Mouse (Mus musculus): Measurements from ENCODE around the gene Gm28827.
"Not testable (repeated sequence)": the region's sequence is repeated elsewhere in the genome, so short reads cannot be mapped to it uniquely, and the experiment has no call there.

Gm28827 gene

DNA sequence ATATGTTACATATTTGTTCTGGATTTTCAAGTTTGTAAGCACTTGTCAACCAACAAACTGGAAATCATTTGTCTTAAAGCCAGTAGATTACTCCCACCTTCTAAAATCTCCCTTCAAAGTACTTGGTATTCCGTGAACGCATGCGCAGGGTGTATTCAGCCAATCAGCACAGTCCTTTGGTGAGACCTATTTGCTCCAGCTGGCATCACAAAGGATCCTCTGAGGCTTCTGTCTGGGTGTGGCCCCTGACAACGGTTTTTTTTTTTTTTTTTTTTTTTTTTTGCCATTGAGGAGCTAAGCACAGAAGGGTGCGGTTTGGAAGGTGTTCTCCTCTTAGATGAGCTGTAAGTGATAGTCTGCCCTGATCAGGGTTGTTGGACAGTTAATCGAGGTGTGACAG lies at the start of gene Gm28827:
TSS of gene Gm28827 (plus strand) at position 301 of the 400 bp plus-strand sequence.
- not testable (repeated sequence) for DNase-seq (ENCODE audit: low read depth in 1 of 2, low spot score in 2 of 2)
